Mouse (Mus musculus): Measurements from ENCODE around the gene Hmgcr. TPM values are rescaled to one million over a fixed set of nuclear protein-coding genes. Genes with fewer than 3 reads are reported as not detected.

The Hmgcr gene
- total RNA-seq (2021): 62.0 and 103 TPM in 2 replicates
- long read RNA-seq, experiment 1, full-length matches to known transcripts: 60 of 86 reads
- long read RNA-seq, experiment 1, partial matches to known transcripts: 10 of 86 reads
- long read RNA-seq, experiment 1, other reads (novel, unspliced or antisense): 16 of 86 reads
- long read RNA-seq, experiment 2, full-length matches to known transcripts: 52 of 74 reads
- long read RNA-seq, experiment 2, partial matches to known transcripts: 7 of 74 reads
- long read RNA-seq, experiment 2, other reads (novel, unspliced or antisense): 15 of 74 reads

GRCm38 (mm10) chr13:96670406-96671077 is at the start of gene Hmgcr:
TSS of gene Hmgcr (minus strand) at chr13:96670936.
- DNase-seq: peak; percentile 98

- DNase-seq: peak; percentile 15
Measured at GRCm38 (mm10) chr13:96720003-96720402, 49.3 kb upstream of the Hmgcr start.

GRCm38 (mm10) chr13:96717821-96718220 is 47.1 kb upstream of the Hmgcr start:
- DNase-seq: no peak

- DNase-seq: no peak
Measured at GRCm38 (mm10) chr13:96716311-96716710, 45.6 kb upstream of the Hmgcr start.

GRCm38 (mm10) chr13:96709269-96710233 is 38.8 kb upstream of the Hmgcr start:
- DNase-seq: no peak

GRCm38 (mm10) chr13:96702567-96703278 is 32.0 kb upstream of the Hmgcr start:
- DNase-seq: no peak

- peak; percentile 14 for DNase-seq
Measured at GRCm38 (mm10) chr13:96697805-96698586, 27.3 kb upstream of the Hmgcr start.

- no peak for DNase-seq
Measured at GRCm38 (mm10) chr13:96695428-96695827, 24.7 kb upstream of the Hmgcr start.

GRCm38 (mm10) chr13:96689901-96690300 is 19.2 kb upstream of the Hmgcr start:
- no peak for DNase-seq

GRCm38 (mm10) chr13:96687261-96687660 is 16.5 kb upstream of the Hmgcr start:
- no peak for DNase-seq

GRCm38 (mm10) chr13:96684779-96685178 is 14.0 kb upstream of the Hmgcr start:
- no peak for DNase-seq

GRCm38 (mm10) chr13:96681088-96681620 is 10.4 kb upstream of the Hmgcr start:
- DNase-seq: no peak

- DNase-seq: no peak
Measured at GRCm38 (mm10) chr13:96680163-96681087, 9.7 kb upstream of the Hmgcr start.

GRCm38 (mm10) chr13:96678616-96679015 is 7.9 kb upstream of the Hmgcr start:
- no peak for DNase-seq

GRCm38 (mm10) chr13:96677071-96677470 is 6.3 kb upstream of the Hmgcr start:
- DNase-seq: no peak

- DNase-seq: no peak
Measured at GRCm38 (mm10) chr13:96675756-96676155, 5.0 kb upstream of the Hmgcr start.

GRCm38 (mm10) chr13:96673817-96674216 is 3.1 kb upstream of the Hmgcr start:
- DNase-seq: no peak

GRCm38 (mm10) chr13:96672276-96672675 is 1.5 kb upstream of the Hmgcr start:
- no peak for DNase-seq

- DNase-seq: no peak
Measured at GRCm38 (mm10) chr13:96671906-96672234, 1.1 kb upstream of the Hmgcr start.
